Mouse (Mus musculus) spleen, adult 2 months (tissue): ENCODE results near the gene Clic3. TPM values are rescaled to one million over a fixed set of nuclear protein-coding genes. Genes with fewer than 3 reads are reported as not detected.
"Not testable (repeated sequence)": the region's sequence is repeated elsewhere in the genome, so short reads cannot be mapped to it uniquely, and the experiment has no call there.

Experiments
- DNase-seq, 2 experiments: peaks; one replicate each; pipeline versions ENCODE4 v3.0.0 to v3.0.0-alpha.2; 2012 to 2021; ENCODE audit warnings: low spot score in 2 of 2, low read depth in 1 of 2
- H3K27ac ChIP-seq: fragments of 200-500 bp; 2 replicates; pipeline ENCODE4 v1.5.1; 2012; ENCODE audit warnings: low read length, inconsistent platforms; ENCODE audit not compliant: insufficient read depth
- H3K27me3 ChIP-seq: fragments of 200-500 bp; 2 replicates; pipeline ENCODE4 v1.6.1; 2012; ENCODE audit warnings: mild to moderate bottlenecking, moderate library complexity, low read length, inconsistent platforms; ENCODE audit not compliant: control insufficient read depth, insufficient read depth
- H3K36me3 ChIP-seq: fragments of 200-500 bp; 2 replicates; pipeline ENCODE4 v1.6.1; 2012; ENCODE audit warnings: mild to moderate bottlenecking, low read length, inconsistent platforms; ENCODE audit not compliant: control insufficient read depth, insufficient read depth
- H3K4me1 ChIP-seq: fragments of 200-500 bp; 2 replicates; pipeline ENCODE4 v1.6.1; 2011; ENCODE audit warnings: inconsistent platforms; ENCODE audit not compliant: control insufficient read depth, insufficient read depth, insufficient read length
- H3K4me3 ChIP-seq: fragments of 200-500 bp; 2 replicates; pipeline ENCODE4 v1.5.1; 2011; ENCODE audit warnings: mild to moderate bottlenecking, inconsistent platforms; ENCODE audit not compliant: insufficient read depth, insufficient read length; ENCODE audit errors: extremely low read depth
- CTCF ChIP-seq: fragments of 200-500 bp; IDR thresholded peaks from 2 replicates; pipeline ENCODE4 v1.5.1; 2011; ENCODE audit warnings: mild to moderate bottlenecking, inconsistent platforms; ENCODE audit not compliant: insufficient read depth, insufficient read length, insufficient replicate concordance; ENCODE audit errors: extremely low read depth
- POLR2A ChIP-seq: fragments of 200-500 bp; IDR thresholded peaks from 2 replicates; pipeline ENCODE4 v1.6.1; 2011; ENCODE audit warnings: low read depth, low read length, inconsistent platforms
- WGBS: fragments of 180-500 bp; shearing (Covaris S2); methylation state at CpG from one replicate; pipeline ENCODE4 v1.1.7; 2018; 5-methylcytosine and 5-hydroxymethylcytosine counted together
- polyA plus RNA-seq: library from polyadenylated mRNA; depleted of rRNA; stranded (reverse); fragments of >200 nt; gene quantifications from 2 replicates; pipeline ENCODE4 v1.2.3, GENCODE M21; 2012; rRNA removed

Gene Clic3
- polyA plus RNA-seq = 2.5 and 3.1 TPM in 2 replicates

DNA sequence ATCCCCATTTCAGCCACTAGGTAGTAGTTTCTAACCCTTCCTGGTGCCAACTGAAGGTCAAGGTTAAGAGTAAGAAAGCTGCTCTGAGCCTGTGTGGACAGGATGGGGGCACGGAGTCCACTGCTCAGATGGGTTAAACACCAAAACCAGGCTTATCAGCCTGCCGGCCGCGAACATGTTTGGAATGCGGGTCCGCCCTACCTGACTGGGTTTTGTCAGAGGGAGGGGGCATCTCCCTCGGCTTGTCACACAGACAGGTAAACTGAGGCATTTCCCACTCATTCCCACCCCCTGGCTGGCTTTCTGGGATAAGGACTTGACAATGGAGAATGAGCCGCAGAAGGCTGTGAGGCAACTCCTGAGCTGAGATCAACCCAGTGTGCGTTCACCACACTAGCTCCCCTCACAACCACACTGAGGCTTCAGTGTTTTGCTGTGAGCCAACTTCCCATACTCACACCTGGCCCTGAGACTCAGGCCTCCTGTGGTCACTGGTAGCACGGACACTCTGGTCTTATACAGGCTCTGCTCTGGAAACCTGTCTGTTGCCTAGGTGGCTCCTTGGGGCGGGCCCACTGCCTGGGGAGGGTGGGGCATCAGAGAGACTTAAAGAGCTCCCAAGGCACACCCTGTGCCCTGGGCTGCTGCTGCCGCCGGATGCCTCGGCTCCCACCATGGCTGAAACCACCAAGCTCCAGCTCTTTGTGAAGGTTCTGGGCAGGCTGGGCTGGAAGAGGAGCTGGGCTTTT is at the start of gene Clic3:
Clic3 (plus strand) TSS at position 634 of the 749 bp plus-strand sequence.
- 83% methylated on average over 14 of the region's 14 CpGs for WGBS
- TF ChIP-seq POLR2A (no peak), CTCF (no peak)
- H3K4me3 ChIP-seq = no peak within 1 kb of the TSS

GRCm38 (mm10) chr2:25408908-25409307 is 47.7 kb upstream of the Clic3 start:
- 85% methylated on average over 10 of the region's 10 CpGs for WGBS
- TF ChIP-seq CTCF = no peak
- no peak for TF ChIP-seq POLR2A
- Histone ChIP-seq H3K27ac (no peak overlapping the region), H3K27me3 (no peaks in the 10 kb centered on the region), H3K36me3 (no peaks in the 10 kb centered on the region), H3K4me3 (no peak overlapping the region), H3K4me1 (no peaks in the 10 kb centered on the region)
- no peak for DNase-seq

More for the DNA sequence above, at the start of gene Clic3:
- Histone ChIP-seq H3K27me3 (no peaks in the 10 kb centered on the region), H3K4me1 (peaks cover 7% of the 10 kb centered on the region; the same call in 1 of the 2 replicates), H3K27ac (no peak within 1 kb of the TSS), H3K36me3 (peaks cover 6% of the 10 kb centered on the region)
- DNase-seq = no peak

GRCm38 (mm10) chr2:25413436-25413835 is 43.2 kb upstream of the Clic3 start:
- H3K27ac ChIP-seq, H3K4me1 ChIP-seq, H3K4me3 ChIP-seq, DNase-seq, H3K27me3 ChIP-seq, H3K36me3 ChIP-seq: not testable (repeated sequence)

- H3K4me1 ChIP-seq = no peaks in the 10 kb centered on the region; the same call in 1 of the 2 replicates
- TF ChIP-seq CTCF (no peak), POLR2A (no peak)
- no peak for DNase-seq
- H3K27ac ChIP-seq = no peak overlapping the region
- no peak overlapping the region for H3K4me3 ChIP-seq
- WGBS = 59% methylated on average over 3 of the region's 3 CpGs
- H3K36me3 ChIP-seq = no peaks in the 10 kb centered on the region
- H3K27me3 ChIP-seq = no peaks in the 10 kb centered on the region
These were observed 39.2 kb upstream of the Clic3 start for GRCm38 (mm10) chr2:25417426-25417825.

GRCm38 (mm10) chr2:25421896-25422295 is 34.7 kb upstream of the Clic3 start:
- Histone ChIP-seq H3K4me3 (no peak overlapping the region), H3K36me3 (no peaks in the 10 kb centered on the region), H3K27ac (peak overlapping the region; percentile 76; the same call in 1 of the 2 replicates), H3K4me1 (peaks cover 6% of the 10 kb centered on the region; the same call in 1 of the 2 replicates), H3K27me3 (no peaks in the 10 kb centered on the region)
- TF ChIP-seq POLR2A (no peak), CTCF (peak; percentile 53; the same call in 1 of the 2 replicates)
- peak in 1 of 2 experiments; percentile 46 for DNase-seq
- 26% methylated on average over 3 of the region's 3 CpGs for WGBS

- peak in 1 of 2 experiments; percentile 20 for DNase-seq
- Histone ChIP-seq H3K4me1 (peaks cover 6% of the 10 kb centered on the region; the same call in 1 of the 2 replicates), H3K4me3 (no peak within 1 kb of the TSS), H3K27me3 (no peaks in the 10 kb centered on the region), H3K27ac (peak within 1 kb of the TSS; percentile 76), H3K36me3 (no peaks in the 10 kb centered on the region)
- WGBS = 10% methylated on average over 17 of the region's 17 CpGs
- no peak for TF ChIP-seq CTCF
- no peak for TF ChIP-seq POLR2A
These were observed 33.8 kb upstream of the Clic3 start, which contains the start of gene Fut7 for GRCm38 (mm10) chr2:25422587-25423410. Gene Fut7 (plus strand): TSS chr2:25423267.
